Mouse (Mus musculus) limb, embryonic 13.5 days (tissue): ENCODE measurements around the gene Adam15. TPM values are rescaled to one million over a fixed set of nuclear protein-coding genes. Genes with fewer than 3 reads are reported as not detected.

Experiments used
- ATAC-seq: fragments of 200-750 bp; cut with Nextera tagmentation; 2 replicates; pipeline ENCODE4 v1.8.0; 2017; ENCODE audit warnings: low read depth, moderate number of reproducible peaks, moderate TSS enrichment; ENCODE audit not compliant: low FRiP score
- H3K27ac ChIP-seq: fragments of 300-500 bp; sonication (generic); 2 replicates; pipeline ENCODE4 v1.5.1; 2015; ENCODE audit warnings: inconsistent platforms, mild to moderate bottlenecking, moderate library complexity
- H3K27me3 ChIP-seq: fragments of 300-500 bp; sonication (generic); 2 replicates; pipeline ENCODE4 v1.6.1; 2015; ENCODE audit warnings: mild to moderate bottlenecking, inconsistent platforms
- H3K36me3 ChIP-seq: fragments of 300-500 bp; sonication (generic); 2 replicates; pipeline ENCODE4 v1.6.1; 2015; ENCODE audit warnings: inconsistent platforms, mild to moderate bottlenecking, moderate library complexity
- H3K4me1 ChIP-seq: fragments of 300-500 bp; sonication (generic); 2 replicates; pipeline ENCODE4 v1.6.1; 2015; ENCODE audit warnings: inconsistent platforms
- H3K4me2 ChIP-seq: fragments of 300-500 bp; sonication (generic); replicated peaks from 2 replicates; pipeline ENCODE4 v1.6.1; 2015; ENCODE audit warnings: inconsistent platforms, mild to moderate bottlenecking, moderate library complexity
- H3K4me3 ChIP-seq: fragments of 300-500 bp; sonication (generic); 2 replicates; pipeline ENCODE4 v1.5.1; 2015; ENCODE audit warnings: moderate library complexity, mild to moderate bottlenecking, inconsistent platforms
- H3K9ac ChIP-seq: fragments of 300-500 bp; sonication (generic); 2 replicates; pipeline ENCODE4 v1.6.1; 2015; ENCODE audit warnings: mild to moderate bottlenecking, inconsistent platforms
- H3K9me3 ChIP-seq: fragments of 300-500 bp; sonication (generic); 2 replicates; pipeline ENCODE4 v1.6.1; 2016; ENCODE audit warnings: inconsistent platforms
- WGBS: fragments of 180-500 bp; shearing (Covaris S2); methylation state at CpG from one replicate; pipeline ENCODE4 v1.1.7; 2015; 5-methylcytosine and 5-hydroxymethylcytosine counted together
- polyA plus RNA-seq: library from polyadenylated mRNA; unstranded; fragments of >200 nt; fragmentation: Nextera tagmentation; extraction: Ambion mirVana; gene quantifications from 2 replicates; pipeline ENCODE4 v1.2.1, GENCODE M21; 2015

The Adam15 gene
- polyA plus RNA-seq, 1 experiment from 2014 or later, result 52.2 TPM

GRCm38 (mm10) chr3:89328623-89329022, 21.2 kb downstream of the Adam15 start:
- H3K4me1 ChIP-seq, result peaks cover 40% of the 10 kb centered on the region

GRCm38 (mm10) chr3:89327371-89327870, 22.4 kb downstream of the Adam15 start:
- Histone ChIP-seq H3K27ac (no peak overlapping the region), H3K4me2 (no peak overlapping the region), H3K27me3 (no peaks in the 10 kb centered on the region; the same call in 1 of the 2 replicates), H3K9ac (0 out of 2 replicates have a peak overlapping the region, but pooled peaks have one; percentile 4), H3K36me3 (no peaks in the 10 kb centered on the region), H3K9me3 (no peaks in the 10 kb centered on the region), H3K4me3 (no peak overlapping the region), H3K4me1 (peaks cover 33% of the 10 kb centered on the region)
- WGBS, result 24% methylated on average over 9 of the region's 9 CpGs
- no peak for ATAC-seq

More at GRCm38 (mm10) chr3:89328623-89329022, 21.2 kb downstream of the Adam15 start:
- Histone ChIP-seq H3K9me3 (no peaks in the 10 kb centered on the region), H3K4me2 (no peak overlapping the region; the same call in 1 of the 2 replicates), H3K9ac (0 out of 2 replicates have a peak overlapping the region, but pooled peaks have one; percentile 35), H3K36me3 (peaks cover 9% of the 10 kb centered on the region), H3K27me3 (no peaks in the 10 kb centered on the region; the same call in 1 of the 2 replicates), H3K27ac (no peak overlapping the region), H3K4me3 (no peak overlapping the region)
- ATAC-seq, result no peak
- WGBS, result 22% methylated on average over 4 of the region's 4 CpGs

- 90% methylated on average over 8 of the region's 8 CpGs for WGBS
- no peak for ATAC-seq
- Histone ChIP-seq H3K27ac (no peak overlapping the region), H3K36me3 (no peaks in the 10 kb centered on the region), H3K9me3 (no peaks in the 10 kb centered on the region), H3K4me3 (no peak overlapping the region), H3K9ac (no peak overlapping the region), H3K27me3 (peaks cover 8% of the 10 kb centered on the region; the same call in 1 of the 2 replicates), H3K4me2 (no peak overlapping the region), H3K4me1 (peaks cover 36% of the 10 kb centered on the region)
These were observed 23.9 kb downstream of the Adam15 start for GRCm38 (mm10) chr3:89325882-89326281.

- WGBS, result under 1% methylated on average over 49 of the region's 53 CpGs
- Histone ChIP-seq H3K9ac (peak within 1 kb of the TSS; percentile 81), H3K27ac (peak within 1 kb of the TSS; percentile 22; the same call in 1 of the 2 replicates), H3K4me1 (peaks cover 51% of the 10 kb centered on the region), H3K9me3 (no peaks in the 10 kb centered on the region), H3K36me3 (no peaks in the 10 kb centered on the region), H3K4me2 (peak within 1 kb of the TSS; percentile 98), H3K4me3 (peak within 1 kb of the TSS; percentile 74), H3K27me3 (peaks cover 40% of the 10 kb centered on the region)
- ATAC-seq, result peak; percentile 66
These were observed 27.2 kb downstream of the Adam15 start, which contains the start of gene Efna3 for GRCm38 (mm10) chr3:89322514-89323165. Efna3 (minus strand) TSS chr3:89322965.

GRCm38 (mm10) chr3:89322131-89322500, 27.7 kb downstream of the Adam15 start:
- ATAC-seq, result 0 out of 2 replicates have a peak, but pooled peaks have one; percentile 1
- H3K9ac ChIP-seq, result peak overlapping the region; percentile 81
- peaks cover 51% of the 10 kb centered on the region for H3K4me1 ChIP-seq
- H3K27me3 ChIP-seq, result peaks cover 40% of the 10 kb centered on the region
- H3K9me3 ChIP-seq, result no peaks in the 10 kb centered on the region
- under 1% methylated on average over 12 of the region's 14 CpGs for WGBS
- peak overlapping the region; percentile 74 for H3K4me3 ChIP-seq
- peak overlapping the region; percentile 22; the same call in 1 of the 2 replicates for H3K27ac ChIP-seq
- peak overlapping the region; percentile 98 for H3K4me2 ChIP-seq
- H3K36me3 ChIP-seq, result no peaks in the 10 kb centered on the region

GRCm38 (mm10) chr3:89321183-89322130, 28.3 kb downstream of the Adam15 start:
- peaks cover 53% of the 10 kb centered on the region for H3K4me1 ChIP-seq
- peak overlapping the region; percentile 98 for H3K4me2 ChIP-seq
- WGBS, result 0% methylated on average over 63 of the region's 66 CpGs
- H3K9ac ChIP-seq, result peak overlapping the region; percentile 81
- no peaks in the 10 kb centered on the region for H3K36me3 ChIP-seq
- H3K9me3 ChIP-seq, result no peaks in the 10 kb centered on the region
- H3K27me3 ChIP-seq, result peaks cover 40% of the 10 kb centered on the region
- H3K4me3 ChIP-seq, result peak overlapping the region; percentile 74
- ATAC-seq, result no peak
- no peak overlapping the region for H3K27ac ChIP-seq

GRCm38 (mm10) chr3:89320581-89321182, 29.1 kb downstream of the Adam15 start:
- under 1% methylated on average over 41 of the region's 41 CpGs for WGBS
- peaks cover 44% of the 10 kb centered on the region for H3K27me3 ChIP-seq
- H3K9ac ChIP-seq, result peak overlapping the region; percentile 81
- peak overlapping the region; percentile 74 for H3K4me3 ChIP-seq
- H3K4me1 ChIP-seq, result peaks cover 61% of the 10 kb centered on the region
- peak overlapping the region; percentile 98 for H3K4me2 ChIP-seq
- H3K36me3 ChIP-seq, result no peaks in the 10 kb centered on the region
- no peak overlapping the region for H3K27ac ChIP-seq
- H3K9me3 ChIP-seq, result no peaks in the 10 kb centered on the region
- ATAC-seq, result no peak

- H3K9me3 ChIP-seq, result no peaks in the 10 kb centered on the region
- no peak for ATAC-seq
- peak overlapping the region; percentile 53 for H3K9ac ChIP-seq
- H3K36me3 ChIP-seq, result peaks cover 5% of the 10 kb centered on the region; the same call in 1 of the 2 replicates
- peak overlapping the region; percentile 74 for H3K4me3 ChIP-seq
- peaks cover 70% of the 10 kb centered on the region for H3K4me1 ChIP-seq
- 3% methylated on average over 57 of the region's 58 CpGs for WGBS
- H3K27ac ChIP-seq, result no peak overlapping the region
- H3K27me3 ChIP-seq, result peaks cover 44% of the 10 kb centered on the region
- peak overlapping the region; percentile 98 for H3K4me2 ChIP-seq
These were observed 30.0 kb downstream of the Adam15 start for GRCm38 (mm10) chr3:89319591-89320350.

- no peak overlapping the region for H3K27ac ChIP-seq
- peaks cover 44% of the 10 kb centered on the region for H3K27me3 ChIP-seq
- WGBS, result 13% methylated on average over 21 of the region's 21 CpGs
- peak overlapping the region; percentile 98 for H3K4me2 ChIP-seq
- peaks cover 72% of the 10 kb centered on the region for H3K4me1 ChIP-seq
- peaks cover 5% of the 10 kb centered on the region; the same call in 1 of the 2 replicates for H3K36me3 ChIP-seq
- no peak for ATAC-seq
- peak overlapping the region; percentile 74 for H3K4me3 ChIP-seq
- H3K9ac ChIP-seq, result peak overlapping the region; percentile 53
- H3K9me3 ChIP-seq, result no peaks in the 10 kb centered on the region
These were observed 30.7 kb downstream of the Adam15 start for GRCm38 (mm10) chr3:89318971-89319590.

- peak overlapping the region; percentile 74; the same call in 1 of the 2 replicates for H3K4me3 ChIP-seq
- no peak overlapping the region for H3K9ac ChIP-seq
- no peak overlapping the region for H3K27ac ChIP-seq
- H3K4me2 ChIP-seq, result peak overlapping the region; percentile 19; the same call in 1 of the 2 replicates
- WGBS, result 67% methylated on average over 8 of the region's 8 CpGs
- peaks cover 5% of the 10 kb centered on the region; the same call in 1 of the 2 replicates for H3K36me3 ChIP-seq
- H3K27me3 ChIP-seq, result peaks cover 44% of the 10 kb centered on the region
- H3K4me1 ChIP-seq, result peaks cover 72% of the 10 kb centered on the region
- H3K9me3 ChIP-seq, result no peaks in the 10 kb centered on the region
- ATAC-seq, result no peak
These were observed 31.5 kb downstream of the Adam15 start for GRCm38 (mm10) chr3:89318316-89318715.
